Mouse (Mus musculus): ENCODE measurements at regions not wholly inside any gene's neighbourhood (a gene's known extent, or its start where the extent isn't known, plus 50 kb on each side); places are given as distances from the start of the nearest gene placed in this dataset.

DNA sequence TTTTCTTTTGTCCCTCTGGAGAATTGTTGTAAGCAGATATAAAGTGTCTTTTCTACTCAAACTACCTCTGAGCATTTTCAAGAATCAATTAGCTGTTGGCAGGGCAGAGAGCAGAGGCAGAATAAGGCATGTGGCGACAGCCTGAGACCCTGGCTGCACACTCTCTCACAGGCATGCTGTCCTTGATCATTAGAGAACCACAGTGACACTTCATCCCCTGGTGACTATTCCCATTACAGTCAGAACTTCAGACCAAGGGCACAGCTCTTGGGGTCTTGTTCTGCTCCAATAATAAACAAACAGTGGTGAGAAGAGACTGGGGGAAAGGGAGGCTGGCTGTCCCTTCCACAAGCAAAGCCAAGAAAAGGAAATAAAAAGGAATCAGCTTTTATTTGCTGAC lies 120.9 kb upstream of the Slc30a5 start:
- no peaks in the 10 kb centered on the region for H3K4me1 ChIP-seq (ENCODE audit: insufficient read depth)
- H3K4me2 ChIP-seq: no peak overlapping the region
- H3K36me3 ChIP-seq (ENCODE audit: insufficient read depth): no peaks in the 10 kb centered on the region
- H3K27ac ChIP-seq (ENCODE audit: low read depth): peak overlapping the region; percentile 37; the same call in 1 of the 2 replicates
- 31% methylated on average over 1 of the region's 1 CpGs for whole genome bisulfite sequencing
- no peaks in the 10 kb centered on the region for H3K9me3 ChIP-seq (ENCODE audit: low read depth, low read length)
- TF ChIP-seq CTCF (IDR thresholded peaks at IDR 0.05; ENCODE audit: low read depth): no peak
- ATAC-seq (ENCODE audit: insufficient read depth) (peak; percentile 74), DNase-seq (peak; percentile 69)
- H3K4me3 ChIP-seq (ENCODE audit: low read depth, low read length): no peak overlapping the region
- H3K9ac ChIP-seq: no peak overlapping the region
- H3K27me3 ChIP-seq (ENCODE audit: insufficient read depth, low read length): no peaks in the 10 kb centered on the region

DNA sequence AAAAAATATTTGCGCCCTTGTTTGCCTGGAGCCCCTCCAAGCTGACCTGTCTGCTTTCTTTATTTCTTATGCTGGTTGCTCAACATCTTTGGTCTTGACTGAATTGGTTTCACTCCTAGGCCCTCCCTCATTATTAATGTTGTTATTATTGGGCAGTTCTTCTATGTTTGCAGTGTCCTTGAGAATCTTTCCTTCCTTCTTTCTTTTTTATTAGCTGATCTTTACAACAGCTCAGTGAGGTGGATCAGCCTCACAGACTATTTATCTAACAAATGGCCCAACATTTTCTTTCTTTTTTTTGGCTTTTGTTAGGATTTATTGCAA lies 117.9 kb upstream of the Slc30a5 start:
- Histone ChIP-seq H3K4me3 (ENCODE audit: low read depth, low read length) (no peak overlapping the region), H3K27me3 (ENCODE audit: insufficient read depth, low read length) (no peaks in the 10 kb centered on the region), H3K9me3 (ENCODE audit: low read depth, low read length) (no peaks in the 10 kb centered on the region), H3K27ac (ENCODE audit: low read depth) (no peak overlapping the region), H3K9ac (no peak overlapping the region), H3K36me3 (ENCODE audit: insufficient read depth) (no peaks in the 10 kb centered on the region), H3K4me2 (no peak overlapping the region), H3K4me1 (ENCODE audit: insufficient read depth) (no peaks in the 10 kb centered on the region)
- peak; percentile 68 for DNase-seq
- no peak; the same call in 1 of the 2 replicates for ATAC-seq (ENCODE audit: insufficient read depth)
- no peak for TF ChIP-seq CTCF (IDR thresholded peaks at IDR 0.05; ENCODE audit: low read depth)
- 50% methylated on average over 1 of the region's 1 CpGs for WGBS

DNA sequence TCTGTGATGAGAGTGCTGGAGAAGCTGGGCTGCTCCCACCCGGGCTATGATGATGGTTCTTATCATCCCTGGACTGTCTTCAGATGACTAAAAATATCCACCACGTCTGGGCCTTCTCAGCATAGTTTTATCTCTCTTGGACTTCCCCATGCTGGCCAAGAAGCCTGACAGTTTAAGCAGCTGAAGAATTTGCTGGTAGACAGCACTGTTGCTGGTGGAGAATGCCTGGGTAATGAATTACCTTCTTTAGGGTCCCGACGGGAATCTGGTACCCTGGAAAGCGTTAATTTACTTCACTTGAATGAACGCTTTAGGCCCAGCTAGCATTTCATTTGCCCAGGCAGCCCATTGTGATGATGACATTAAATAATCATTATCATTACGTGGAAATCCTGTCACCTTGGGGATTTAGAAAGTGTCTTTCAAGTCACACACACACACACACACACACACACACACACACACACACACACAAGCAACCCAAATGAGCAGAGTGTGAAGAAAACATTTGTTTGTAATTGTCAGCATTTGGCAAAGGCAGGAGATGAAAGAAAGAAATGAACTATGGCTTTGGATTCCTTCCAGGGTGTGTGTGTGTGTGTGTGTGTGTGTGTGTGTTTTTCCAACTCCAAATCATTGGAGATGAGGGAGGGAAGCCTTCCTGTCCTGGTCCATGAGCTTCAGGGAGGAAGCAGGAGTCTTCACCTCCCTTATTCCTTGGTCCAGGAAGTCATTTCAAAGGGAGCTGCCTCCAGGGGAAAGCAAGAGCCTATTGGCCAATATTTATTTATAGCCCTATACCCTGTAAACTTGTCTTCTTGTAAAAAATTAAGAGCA lies 117.3 kb upstream of the Slc30a5 start:
- H3K27ac ChIP-seq (ENCODE audit: low read depth): 0 out of 2 replicates have a peak overlapping the region, but pooled peaks have one; percentile 30

DNA sequence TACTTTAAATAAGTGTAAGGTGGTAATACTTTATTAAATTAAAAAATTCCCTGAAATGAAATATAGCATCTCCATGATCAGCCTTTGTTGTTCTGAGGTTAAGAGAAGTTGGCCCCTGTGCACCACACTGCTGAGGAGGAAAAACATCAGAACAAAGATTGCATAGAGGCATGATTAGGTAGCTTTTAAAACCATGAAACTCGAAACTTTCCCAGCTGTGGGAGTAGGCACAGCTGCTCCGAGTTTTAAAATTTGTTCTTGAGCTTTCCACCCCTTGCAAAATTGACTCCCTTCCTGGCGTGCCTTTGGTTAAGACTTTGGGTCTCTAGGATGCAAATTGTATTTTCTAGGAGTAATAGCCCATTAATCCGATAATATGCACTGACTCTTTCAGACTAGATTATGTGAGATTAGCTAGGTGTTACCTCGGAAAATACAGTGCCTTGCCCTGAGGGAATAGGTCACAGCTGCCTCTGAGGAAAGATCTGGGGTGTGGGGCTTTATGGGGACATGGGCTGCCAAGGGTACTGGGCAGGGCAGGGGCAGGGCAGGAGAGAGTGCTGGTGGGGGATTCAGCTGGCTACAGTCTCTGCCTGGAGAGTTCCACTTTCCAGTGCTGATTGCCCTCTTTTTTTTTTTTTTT lies 110.1 kb upstream of the Slc30a5 start:
- Histone ChIP-seq H3K36me3 (ENCODE audit: insufficient read depth) (no peaks in the 10 kb centered on the region), H3K4me1 (ENCODE audit: insufficient read depth) (no peaks in the 10 kb centered on the region), H3K9ac (no peak overlapping the region), H3K27ac (ENCODE audit: low read depth) (no peak overlapping the region), H3K4me3 (ENCODE audit: low read depth, low read length) (no peak overlapping the region), H3K4me2 (no peak overlapping the region), H3K9me3 (ENCODE audit: low read depth, low read length) (no peaks in the 10 kb centered on the region), H3K27me3 (ENCODE audit: insufficient read depth, low read length) (no peaks in the 10 kb centered on the region)
- no peak for DNase-seq
- WGBS: 57% methylated on average over 5 of the region's 5 CpGs
- no peak for ATAC-seq (ENCODE audit: insufficient read depth)
- no peak for TF ChIP-seq CTCF (IDR thresholded peaks at IDR 0.05; ENCODE audit: low read depth)

More for the DNA sequence above, 117.3 kb upstream of the Slc30a5 start:
- Histone ChIP-seq H3K4me3 (ENCODE audit: low read depth, low read length) (no peak overlapping the region), H3K27me3 (ENCODE audit: insufficient read depth, low read length) (no peaks in the 10 kb centered on the region), H3K9me3 (ENCODE audit: low read depth, low read length) (no peaks in the 10 kb centered on the region), H3K9ac (no peak overlapping the region), H3K36me3 (ENCODE audit: insufficient read depth) (no peaks in the 10 kb centered on the region), H3K4me1 (ENCODE audit: insufficient read depth) (no peaks in the 10 kb centered on the region), H3K4me2 (no peak overlapping the region)
- DNase-seq (peak; percentile 83), ATAC-seq (ENCODE audit: insufficient read depth) (peak; percentile 75)
- no peak for TF ChIP-seq CTCF (IDR thresholded peaks at IDR 0.05; ENCODE audit: low read depth)
- 33% methylated on average over 7 of the region's 7 CpGs for WGBS

DNA sequence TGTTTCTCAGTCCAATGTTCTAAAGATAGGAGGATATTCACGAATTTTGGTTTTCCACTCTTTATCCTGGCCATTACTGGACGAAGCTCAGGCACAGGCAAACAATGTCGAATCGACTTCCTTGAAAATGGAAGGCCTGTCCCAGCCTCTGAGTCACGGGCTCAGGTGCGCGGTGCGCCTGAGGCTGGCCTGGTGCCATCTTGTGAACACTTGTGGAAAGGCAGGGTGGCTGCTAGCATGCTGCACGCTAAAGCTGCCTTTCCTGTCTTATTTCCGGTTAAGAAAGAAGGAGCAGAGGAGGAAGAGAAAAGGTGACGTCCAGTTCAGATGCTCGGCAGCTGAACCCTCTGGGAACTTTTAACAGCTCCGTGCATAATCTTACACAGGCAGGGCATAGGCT lies 107.6 kb upstream of the Slc30a5 start:
- Histone ChIP-seq H3K36me3 (ENCODE audit: insufficient read depth) (no peaks in the 10 kb centered on the region), H3K4me1 (ENCODE audit: insufficient read depth) (no peaks in the 10 kb centered on the region), H3K4me2 (no peak overlapping the region), H3K27ac (ENCODE audit: low read depth) (no peak overlapping the region), H3K27me3 (ENCODE audit: insufficient read depth, low read length) (no peaks in the 10 kb centered on the region), H3K4me3 (ENCODE audit: low read depth, low read length) (no peak overlapping the region), H3K9me3 (ENCODE audit: low read depth, low read length) (no peaks in the 10 kb centered on the region), H3K9ac (no peak overlapping the region)
- DNase-seq (no peak), ATAC-seq (ENCODE audit: insufficient read depth) (no peak)
- no peak for TF ChIP-seq CTCF (IDR thresholded peaks at IDR 0.05; ENCODE audit: low read depth)
- 70% methylated on average over 13 of the region's 13 CpGs for WGBS

DNA sequence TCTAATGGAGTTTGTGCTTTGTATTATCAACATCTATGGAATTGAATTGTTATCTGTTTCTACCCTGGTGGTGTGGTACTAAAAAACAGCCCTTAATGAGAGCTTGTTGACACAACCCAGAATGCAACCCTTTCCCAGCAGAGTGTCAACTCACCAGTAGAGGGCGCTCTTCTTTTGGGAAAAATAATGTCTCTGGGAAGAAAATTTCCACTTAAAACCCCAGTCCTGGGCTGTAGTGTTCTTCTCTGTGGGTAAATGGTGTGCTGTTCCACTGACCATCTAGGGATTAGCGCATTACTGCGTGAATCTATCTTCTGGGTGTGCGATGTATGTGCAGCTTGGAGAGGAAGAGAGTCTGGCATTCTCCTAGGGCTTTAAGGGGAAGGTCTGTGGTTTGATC lies 106.5 kb upstream of the Slc30a5 start:
- peak; percentile 28; the same call in 1 of the 2 replicates for ATAC-seq (ENCODE audit: insufficient read depth)
- H3K9ac ChIP-seq: no peak overlapping the region
- 49% methylated on average over 4 of the region's 4 CpGs for WGBS

DNA sequence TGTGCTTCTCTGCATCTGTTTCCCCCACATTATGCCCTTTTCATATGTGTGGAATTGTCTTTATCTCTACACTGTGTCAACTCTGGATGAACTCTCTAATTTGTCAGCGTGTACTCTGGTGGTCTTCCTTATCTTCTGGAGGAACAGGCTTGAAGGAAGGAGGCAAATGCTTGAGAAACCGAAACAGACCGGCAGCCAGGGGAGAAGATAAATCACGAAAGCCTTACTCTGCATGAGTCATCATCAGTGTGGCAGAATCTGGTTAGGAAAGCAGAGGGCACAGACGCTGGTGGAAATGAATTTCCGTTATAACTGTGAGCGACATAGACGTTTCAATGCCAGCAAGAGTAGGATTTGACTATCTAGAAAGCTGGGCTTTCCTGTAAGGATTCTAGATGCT lies 100.0 kb upstream of the Slc30a5 start:
- DNase-seq: peak; percentile 26
- no peak overlapping the region for H3K4me3 ChIP-seq (ENCODE audit: low read depth, low read length)
- WGBS: 59% methylated on average over 8 of the region's 8 CpGs
- no peak overlapping the region for H3K9ac ChIP-seq
- no peaks in the 10 kb centered on the region for H3K9me3 ChIP-seq (ENCODE audit: low read depth, low read length)
- H3K27ac ChIP-seq (ENCODE audit: low read depth): no peak overlapping the region
- H3K4me2 ChIP-seq: no peak overlapping the region
- peak; percentile 24; the same call in 1 of the 2 replicates for ATAC-seq (ENCODE audit: insufficient read depth)
- no peak for TF ChIP-seq CTCF (IDR thresholded peaks at IDR 0.05; ENCODE audit: low read depth)
- H3K27me3 ChIP-seq (ENCODE audit: insufficient read depth, low read length): no peaks in the 10 kb centered on the region
- no peaks in the 10 kb centered on the region for H3K4me1 ChIP-seq (ENCODE audit: insufficient read depth)
- no peaks in the 10 kb centered on the region for H3K36me3 ChIP-seq (ENCODE audit: insufficient read depth)

More for the DNA sequence above, 106.5 kb upstream of the Slc30a5 start:
- Histone ChIP-seq H3K36me3 (ENCODE audit: insufficient read depth) (no peaks in the 10 kb centered on the region), H3K27ac (ENCODE audit: low read depth) (no peak overlapping the region), H3K4me3 (ENCODE audit: low read depth, low read length) (no peak overlapping the region), H3K4me2 (no peak overlapping the region), H3K9me3 (ENCODE audit: low read depth, low read length) (no peaks in the 10 kb centered on the region), H3K27me3 (ENCODE audit: insufficient read depth, low read length) (no peaks in the 10 kb centered on the region), H3K4me1 (ENCODE audit: insufficient read depth) (no peaks in the 10 kb centered on the region)
- DNase-seq: peak; percentile 85
- TF ChIP-seq CTCF (IDR thresholded peaks at IDR 0.05; ENCODE audit: low read depth): peak; percentile 72

Measured in lung, embryonic 14.5 days (tissue).